Mouse (Mus musculus) heart, embryonic 14.5 days (tissue): ENCODE data around the gene Gm9958. TPM values are rescaled to one million over a fixed set of nuclear protein-coding genes. Genes with fewer than 3 reads are reported as not detected.
A peak's percentile ranks its signal among the peaks of the same experiment; 100 is the strongest.

Source experiments
- ATAC-seq: fragments of 200-750 bp; cut with Nextera tagmentation; 2 replicates; pipeline ENCODE4 v1.8.0; 2017; ENCODE audit warnings: low read depth, moderate TSS enrichment; ENCODE audit not compliant: insufficient number of reproducible peaks, insufficient read depth, low FRiP score
- H3K27ac ChIP-seq, 2 experiments: fragments of 200-500 bp in 1 of 2; fragments of 300-500 bp in 1 of 2; sonication (generic) in 1 of 2; replicated peaks in 1 of 2; 2 replicates each; pipeline ENCODE4 v1.5.1; 2012 to 2014; ENCODE audit warnings: low read depth in 2 of 2, low read length in 2 of 2, control low read depth in 1 of 2, mild to moderate bottlenecking in 1 of 2, mixed read lengths in 1 of 2; ENCODE audit not compliant: control insufficient read depth in 1 of 2, insufficient read depth in 1 of 2
- H3K27me3 ChIP-seq: fragments of 300-500 bp; sonication (generic); 2 replicates; pipeline ENCODE4 v1.6.1; 2014; ENCODE audit warnings: mild to moderate bottlenecking, low read length, control low read depth; ENCODE audit not compliant: control insufficient read depth, insufficient read depth
- H3K36me3 ChIP-seq: fragments of 300-500 bp; sonication (generic); 2 replicates; pipeline ENCODE4 v1.6.1; 2014; ENCODE audit warnings: mild to moderate bottlenecking, control low read depth, low read length, mixed read lengths; ENCODE audit not compliant: control insufficient read depth, insufficient read depth
- H3K4me1 ChIP-seq, 2 experiments: fragments of 200-500 bp in 1 of 2; fragments of 300-500 bp in 1 of 2; sonication (generic) in 1 of 2; 2 replicates each; pipeline ENCODE4 v1.6.1; 2012 to 2014; ENCODE audit warnings: low read length in 2 of 2, control low read depth in 1 of 2, mixed read lengths in 1 of 2; ENCODE audit not compliant: control insufficient read depth in 2 of 2, insufficient read depth in 2 of 2
- H3K4me2 ChIP-seq: fragments of 300-500 bp; sonication (generic); 2 replicates; pipeline ENCODE4 v1.6.1; 2014; ENCODE audit warnings: mild to moderate bottlenecking, low read length
- H3K4me3 ChIP-seq, 2 experiments: fragments of 200-500 bp in 1 of 2; fragments of 300-500 bp in 1 of 2; sonication (generic) in 1 of 2; 2 replicates each; pipeline ENCODE4 v1.5.1; 2012 to 2014; ENCODE audit warnings: low read length in 2 of 2, mild to moderate bottlenecking in 2 of 2, control low read depth in 1 of 2, low read depth in 1 of 2, moderate library complexity in 1 of 2; ENCODE audit not compliant: control insufficient read depth in 1 of 2, insufficient read depth in 1 of 2
- H3K9ac ChIP-seq: fragments of 300-500 bp; sonication (generic); 2 replicates; pipeline ENCODE4 v1.6.1; 2014; ENCODE audit warnings: mild to moderate bottlenecking, low read length
- H3K9me3 ChIP-seq: fragments of 300-500 bp; sonication (generic); 2 replicates; pipeline ENCODE4 v1.6.1; 2016; ENCODE audit warnings: low read length, control low read depth; ENCODE audit not compliant: control insufficient read depth
- WGBS: fragments of 180-500 bp; shearing (Covaris S2); extraction: QIAGEN DNeasy Blood & Tissue Kit; methylation state at CpG from one replicate; pipeline ENCODE4 v1.1.7; 2014; 5-methylcytosine and 5-hydroxymethylcytosine counted together
- polyA plus RNA-seq: library from polyadenylated mRNA; unstranded; fragments of >200 nt; fragmentation: Nextera tagmentation; extraction: Ambion mirVana; gene quantifications from 2 replicates; pipeline ENCODE4 v1.2.1, GENCODE M21; 2014

Gm9958 gene
- 3.1 and 3.5 TPM in 2 replicates for polyA plus RNA-seq

DNA sequence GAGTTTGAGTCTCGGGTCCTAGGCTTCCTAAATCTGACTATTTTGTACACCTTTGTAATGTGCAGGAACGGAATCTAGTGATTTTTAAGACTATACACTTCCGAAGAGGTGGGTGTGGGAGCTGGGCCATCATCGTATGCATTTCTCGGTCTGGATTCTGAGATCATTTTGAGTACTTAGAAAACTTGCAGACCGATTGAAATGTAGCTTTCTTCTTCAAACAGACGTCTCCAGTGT is at the start of gene Gm9958:
TSS of gene Gm9958 (plus strand) at position 138 of the 237 bp plus-strand sequence.
- Histone ChIP-seq H3K27me3 (no peaks in the 10 kb centered on the region), H3K36me3 (peaks cover 15% of the 10 kb centered on the region)

DNA sequence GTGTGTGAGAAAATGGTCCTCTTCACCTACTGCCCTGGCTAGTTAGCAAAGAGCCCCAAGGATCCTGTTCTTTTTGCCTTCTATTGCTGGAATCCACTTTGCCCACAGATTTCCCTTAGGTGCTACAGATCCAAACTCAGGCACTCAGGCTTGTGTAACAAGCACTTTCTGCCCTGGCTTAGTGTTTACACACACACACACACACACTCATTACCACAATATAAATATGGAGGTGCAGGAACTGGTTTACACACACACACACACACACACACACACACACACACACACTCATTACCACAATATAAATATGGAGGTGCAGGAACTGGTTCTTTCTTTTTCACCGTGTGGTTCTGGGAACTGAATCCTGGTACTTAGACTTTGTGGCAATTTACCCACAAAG is 35.9 kb upstream of the Gm9958 start:
- Histone ChIP-seq H3K4me2 (no peak overlapping the region), H3K9me3 (no peaks in the 10 kb centered on the region), H3K36me3 (no peaks in the 10 kb centered on the region), H3K4me1 (peaks cover 2 to 15% of the 10 kb centered on the region in 2 experiments; a peak in 3 of 4 replicates), H3K4me3 (no peak overlapping the region), H3K9ac (no peak overlapping the region), H3K27me3 (no peaks in the 10 kb centered on the region), H3K27ac (no peak overlapping the region)
- WGBS: 96% methylated on average over 1 of the region's 1 CpGs
- ATAC-seq: no peak

More for the DNA sequence above, at the start of gene Gm9958:
- Histone ChIP-seq H3K4me1 (peaks cover 0 to 30% of the 10 kb centered on the region in 2 experiments; a peak in 3 of 4 replicates), H3K4me2 (peak within 1 kb of the TSS; percentile 82), H3K4me3 (peak within 1 kb of the TSS; percentile 76 to 97), H3K27ac (peak within 1 kb of the TSS; percentile 100), H3K9me3 (0 out of 2 replicates have a peak, but pooled peaks cover 4% of the 10 kb centered on the region), H3K9ac (peak within 1 kb of the TSS; percentile 100)
- no peak for ATAC-seq
- WGBS: 1% methylated on average over 7 of the region's 7 CpGs

- Histone ChIP-seq H3K27ac (no peak overlapping the region; a peak in 1 of 4 replicates), H3K4me2 (no peak overlapping the region), H3K4me3 (no peak overlapping the region), H3K9ac (no peak overlapping the region), H3K9me3 (no peaks in the 10 kb centered on the region), H3K27me3 (no peaks in the 10 kb centered on the region), H3K4me1 (peaks cover 2 to 15% of the 10 kb centered on the region in 2 experiments; a peak in 3 of 4 replicates), H3K36me3 (no peaks in the 10 kb centered on the region)
- WGBS: 80% methylated on average over 2 of the region's 2 CpGs
- no peak for ATAC-seq
Measured at GRCm38 (mm10) chr5:90332478-90332877, 34.5 kb upstream of the Gm9958 start.

GRCm38 (mm10) chr5:90338177-90339091 is 28.6 kb upstream of the Gm9958 start:
- 87% methylated on average over 7 of the region's 7 CpGs for WGBS
- Histone ChIP-seq H3K27me3 (no peaks in the 10 kb centered on the region), H3K4me2 (no peak overlapping the region)

DNA sequence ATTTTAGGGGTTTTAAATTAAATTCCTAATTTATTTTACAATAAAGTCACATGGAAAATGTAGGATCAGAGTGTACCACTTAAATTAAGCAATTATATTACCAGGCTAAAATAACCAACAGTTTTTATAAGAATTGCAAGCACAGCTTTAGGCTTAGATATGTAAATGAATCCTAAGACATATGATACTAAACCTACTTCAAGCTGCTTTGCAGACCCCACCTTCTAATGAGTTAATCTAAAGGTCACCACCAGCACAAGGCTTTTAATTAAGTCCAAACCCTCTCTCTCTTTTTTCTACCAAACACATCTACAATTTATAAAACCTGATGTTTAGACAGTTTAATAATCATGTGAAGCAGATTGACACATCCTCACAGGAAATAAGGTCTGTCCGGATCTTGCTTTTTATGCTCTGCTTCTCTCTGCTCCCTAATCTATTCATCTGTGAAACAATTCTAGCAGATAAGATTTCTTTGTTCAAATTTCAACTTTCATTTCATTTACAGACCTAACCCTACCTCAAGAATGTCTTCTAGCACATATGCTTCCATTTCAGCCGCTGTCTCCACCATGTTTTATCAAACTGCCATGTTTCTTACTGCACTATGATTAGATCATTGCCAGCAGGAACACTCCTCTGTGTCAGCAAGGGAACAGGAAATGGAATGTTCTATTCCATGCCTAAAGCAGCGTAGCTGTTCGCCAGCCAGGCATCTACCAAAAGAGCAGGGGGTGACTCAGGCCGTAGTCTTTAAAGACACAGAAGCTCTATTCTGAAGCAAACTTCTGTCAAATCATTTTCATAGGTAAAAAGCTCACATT is 27.7 kb upstream of the Gm9958 start:
- Histone ChIP-seq H3K27me3 (no peaks in the 10 kb centered on the region), H3K4me3 (peak overlapping the region; percentile 0 to 32; a peak in 3 of 4 replicates), H3K9me3 (no peaks in the 10 kb centered on the region), H3K9ac (peak overlapping the region; percentile 42), H3K36me3 (no peaks in the 10 kb centered on the region), H3K27ac (peak overlapping the region in 1 of 2 experiments; percentile 50; a peak in 1 of 4 replicates), H3K4me2 (peak overlapping the region; percentile 63), H3K4me1 (peaks cover 0 to 23% of the 10 kb centered on the region in 2 experiments; a peak in 2 of 4 replicates)
- ATAC-seq: peak; percentile 82
- 15% methylated on average over 5 of the region's 5 CpGs for WGBS

More at GRCm38 (mm10) chr5:90338177-90339091, 28.6 kb upstream of the Gm9958 start:
- peaks cover 0 to 23% of the 10 kb centered on the region in 2 experiments; a peak in 2 of 4 replicates for H3K4me1 ChIP-seq
- H3K9me3 ChIP-seq: no peaks in the 10 kb centered on the region
- H3K4me3 ChIP-seq: no peak overlapping the region
- H3K9ac ChIP-seq: no peak overlapping the region
- no peak for ATAC-seq
- no peaks in the 10 kb centered on the region for H3K36me3 ChIP-seq
- no peak overlapping the region for H3K27ac ChIP-seq

- Histone ChIP-seq H3K4me3 (no peak overlapping the region), H3K9ac (no peak overlapping the region), H3K4me1 (peaks cover 0 to 23% of the 10 kb centered on the region in 2 experiments; a peak in 2 of 4 replicates), H3K36me3 (no peaks in the 10 kb centered on the region), H3K9me3 (no peaks in the 10 kb centered on the region), H3K27me3 (no peaks in the 10 kb centered on the region), H3K4me2 (peak overlapping the region; percentile 63), H3K27ac (no peak overlapping the region)
- no peak for ATAC-seq
- WGBS: 94% methylated on average over 1 of the region's 1 CpGs
Measured at GRCm38 (mm10) chr5:90339953-90340343, 27.1 kb upstream of the Gm9958 start.

- H3K4me1 ChIP-seq: peaks cover 0 to 23% of the 10 kb centered on the region in 2 experiments; a peak in 2 of 4 replicates
- H3K36me3 ChIP-seq: peaks cover 2% of the 10 kb centered on the region; the same call in 1 of the 2 replicates
- no peaks in the 10 kb centered on the region for H3K27me3 ChIP-seq
- ATAC-seq: no peak
- no peak overlapping the region for H3K4me2 ChIP-seq
- WGBS: 67% methylated on average over 4 of the region's 4 CpGs
- H3K4me3 ChIP-seq: no peak overlapping the region
- no peaks in the 10 kb centered on the region for H3K9me3 ChIP-seq
- H3K27ac ChIP-seq: no peak overlapping the region
- H3K9ac ChIP-seq: no peak overlapping the region
Measured at GRCm38 (mm10) chr5:90340847-90341246, 26.2 kb upstream of the Gm9958 start.
